In the genomic region with DNA sequence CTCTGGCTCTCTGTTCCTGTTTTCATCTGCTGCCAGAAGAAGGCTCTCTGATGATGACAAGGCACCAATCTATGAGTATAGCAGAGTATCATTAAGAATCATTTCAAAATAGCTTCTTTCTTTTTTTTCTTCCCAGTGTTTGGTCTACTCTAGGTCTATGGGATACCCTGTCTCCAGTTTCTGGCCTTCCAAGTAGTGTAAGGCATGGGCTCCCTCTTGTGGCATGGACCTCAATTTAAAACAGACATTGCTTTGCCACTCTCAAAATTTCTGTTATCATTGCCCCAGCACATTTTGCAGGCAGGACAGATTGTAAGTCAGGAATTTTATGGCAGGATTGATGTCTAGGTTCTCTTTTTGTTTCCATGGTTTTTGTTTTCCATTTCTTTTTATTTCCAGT, we compare ENCODE assay signal across 8 mouse cellular contexts.
DNase-seq lines count a peak whose midpoint lies in the region; ATAC-seq and TF ChIP-seq lines count a peak whose summit lies in the region.

No protein-coding gene starts in this region.

- no peak for TF ChIP-seq EP300 in liver, embryonic 14.5 days (IDR thresholded peaks at IDR 0.05; ENCODE audit: low read depth)

- no peak overlapping the region for H3K4me2 ChIP-seq in liver, embryonic 14.5 days (ENCODE audit: low read depth)

- no peak for ATAC-seq in liver, embryonic 14.5 days (ENCODE audit: insufficient read depth)
- no peak for ATAC-seq in erythroid progenitor cell, adult 5-6 weeks (replicated peaks; ENCODE audit: low FRiP score, poor library complexity, severe bottlenecking)

- H3K4me3 ChIP-seq in liver, embryonic 14.5 days (ENCODE audit: insufficient read depth in 1 of 2, low read depth in 2 of 2, low read length in 2 of 2) = no peak overlapping the region
- H3K4me3 ChIP-seq in cortical plate, adult 2 months (ENCODE audit: insufficient read depth, low read length) = no peak overlapping the region

- no peaks in the 10 kb centered on the region for H3K9me3 ChIP-seq in liver, embryonic 14.5 days (ENCODE audit: control insufficient read depth, low read length)

- no peaks in the 10 kb centered on the region for H3K36me3 ChIP-seq in liver, embryonic 14.5 days (replicated peaks; ENCODE audit: control insufficient read depth, insufficient read depth, low read depth)

- TF ChIP-seq POLR2A in cortical plate, adult 2 months (IDR thresholded peaks at IDR 0.05; ENCODE audit: extremely low read depth, insufficient read depth, low read length) = no peak

- no peak for DNase-seq in liver, embryonic 14.5 days (ENCODE audit: low read depth in 3 of 3, low spot score in 3 of 3)
- no peak for DNase-seq in liver
- DNase-seq in adrenal gland, adult 8-10 months = peak; percentile 1
- peak; percentile 20 to 34 for DNase-seq in kidney, postnatal 4 days
- peak; percentile 47 for DNase-seq in right cerebral cortex, adult 18-20 months
- DNase-seq in spleen, postnatal 14 days (ENCODE audit: low spot score in 2 of 2) = no peak

- no peaks in the 10 kb centered on the region for H3K4me1 ChIP-seq in liver, embryonic 14.5 days (replicated peaks; ENCODE audit: control insufficient read depth in 2 of 2, insufficient read depth in 2 of 2, low read length in 1 of 2)
- no peaks in the 10 kb centered on the region for H3K4me1 ChIP-seq in cortical plate, adult 2 months (ENCODE audit: control insufficient read depth, insufficient read depth, low read length)

- peak; percentile 17; the same call in 1 of the 2 replicates for TF ChIP-seq CTCF in liver, embryonic 14.5 days (IDR thresholded peaks at IDR 0.05; ENCODE audit: low read depth)
- peak; percentile 57 for TF ChIP-seq CTCF in cortical plate, adult 2 months (IDR thresholded peaks at IDR 0.05; ENCODE audit: extremely low read depth, insufficient read depth, low read length)

- H3K27me3 ChIP-seq in liver, embryonic 14.5 days (ENCODE audit: control insufficient read depth, insufficient read depth, low read length) = no peaks in the 10 kb centered on the region

- no peak overlapping the region for H3K9ac ChIP-seq in liver, embryonic 14.5 days (replicated peaks)

- H3K27ac ChIP-seq in liver, embryonic 14.5 days = no peak overlapping the region
- H3K27ac ChIP-seq in cortical plate, adult 2 months (ENCODE audit: insufficient read depth, low read length) = no peak overlapping the region

Comparison
In these comparisons a context has a peak if more than half of its experiments do, and no peak if none do; other contexts are left out.
1. DNase-seq: peak in adrenal gland, adult 8-10 months (single experiment), kidney, postnatal 4 days (2 of 2) and right cerebral cortex, adult 18-20 months (single experiment); none in liver, embryonic 14.5 days (0 of 3), liver (single experiment) and spleen, postnatal 14 days (0 of 2).